Mouse (Mus musculus) kidney, adult 18-20 months (tissue): Measurements from ENCODE around the gene Maneal.

Source experiments
- DNase-seq: peaks from one replicate; pipeline ENCODE4 v3.0.0; 2021

The Maneal gene

GRCm38 (mm10) chr4:124847573-124847972 lies 14.4 kb downstream of the Maneal start:
- DNase-seq = peak; percentile 86

DNA sequence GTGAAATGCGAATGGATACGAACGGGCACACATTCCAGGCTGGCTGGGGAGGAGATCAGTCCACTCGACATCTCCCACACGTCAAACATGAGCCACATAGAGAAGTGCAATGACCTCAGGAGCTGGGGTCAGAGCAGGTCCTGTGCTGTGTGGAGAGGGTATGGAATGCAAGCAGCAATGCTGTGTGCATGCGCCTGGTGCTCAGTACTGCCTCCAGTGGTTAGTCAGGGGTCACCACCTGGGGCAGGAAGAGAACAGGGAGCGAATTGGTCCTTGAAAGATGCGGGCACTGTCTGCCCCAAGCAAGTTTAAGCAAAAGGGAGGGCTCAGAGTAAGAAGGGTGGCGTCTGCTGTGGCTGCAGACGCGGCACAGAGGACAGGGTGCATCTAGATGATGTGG lies 18.5 kb downstream of the Maneal start:
- peak; percentile 41 for DNase-seq

- no peak for DNase-seq
Measured at GRCm38 (mm10) chr4:124840998-124841397, 21.0 kb downstream of the Maneal start.

GRCm38 (mm10) chr4:124838035-124838700 lies 23.8 kb downstream of the Maneal start:
- no peak for DNase-seq

DNA sequence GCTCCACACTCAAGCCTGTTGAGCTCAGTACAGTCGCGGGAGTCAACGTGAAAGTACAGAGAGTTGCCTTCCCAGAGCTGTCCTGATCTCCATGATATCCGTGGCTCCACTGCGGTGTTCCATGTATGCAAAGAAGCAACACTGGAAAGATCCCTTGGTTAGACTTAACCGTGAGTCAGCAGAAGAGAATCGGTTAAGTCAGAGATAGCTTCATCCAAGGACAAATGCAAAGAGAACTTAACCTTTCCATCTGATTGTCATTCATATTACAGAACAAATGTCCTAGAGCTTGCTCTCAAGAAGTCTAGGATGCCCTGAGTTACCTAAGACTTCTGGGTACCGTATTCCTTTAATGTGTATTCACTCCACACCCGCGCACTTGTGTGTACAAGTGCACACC lies 29.2 kb downstream of the Maneal start:
- no peak for DNase-seq

DNA sequence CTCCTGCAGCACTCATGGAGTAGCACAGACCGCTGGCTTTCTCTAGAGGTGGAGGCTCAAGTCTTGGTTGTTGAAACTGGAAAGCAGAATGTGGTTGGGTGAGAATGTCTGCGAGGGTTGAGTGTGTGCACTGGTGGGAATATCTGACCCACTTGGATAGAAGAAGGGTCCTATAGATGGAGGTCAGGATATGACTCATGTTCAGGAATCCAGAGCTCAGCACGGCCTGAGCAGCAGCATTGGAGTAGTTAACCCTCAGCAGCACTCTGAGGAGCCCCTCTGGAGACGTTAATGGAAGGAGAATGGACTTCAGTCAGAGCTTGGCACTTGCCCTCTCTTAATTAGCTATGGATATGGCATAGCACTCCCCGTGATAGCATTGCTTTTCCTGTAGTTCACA lies 32.3 kb downstream of the Maneal start:
- no peak for DNase-seq

GRCm38 (mm10) chr4:124825371-124825965 lies 36.5 kb downstream of the Maneal start:
- DNase-seq = no peak

DNA sequence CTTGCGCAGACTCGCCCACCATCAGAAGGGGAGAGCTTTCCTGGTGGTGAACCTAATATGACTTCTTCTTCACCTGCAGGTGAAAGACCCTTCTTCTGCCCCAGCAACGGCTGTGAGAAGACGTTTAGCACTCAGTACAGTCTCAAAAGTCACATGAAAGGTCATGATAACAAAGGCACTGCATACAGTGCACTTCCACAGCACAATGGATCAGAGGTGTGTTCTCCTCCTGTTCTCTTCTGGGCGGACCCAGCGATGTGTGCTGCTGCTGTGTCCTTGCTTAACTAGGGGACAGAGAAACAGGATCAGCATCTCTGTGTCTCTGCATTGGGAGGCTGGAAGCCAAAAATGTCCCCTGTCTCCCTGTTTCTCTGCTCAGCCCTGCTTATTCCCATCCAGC lies 37.0 kb downstream of the Maneal start:
- no peak for DNase-seq

DNA sequence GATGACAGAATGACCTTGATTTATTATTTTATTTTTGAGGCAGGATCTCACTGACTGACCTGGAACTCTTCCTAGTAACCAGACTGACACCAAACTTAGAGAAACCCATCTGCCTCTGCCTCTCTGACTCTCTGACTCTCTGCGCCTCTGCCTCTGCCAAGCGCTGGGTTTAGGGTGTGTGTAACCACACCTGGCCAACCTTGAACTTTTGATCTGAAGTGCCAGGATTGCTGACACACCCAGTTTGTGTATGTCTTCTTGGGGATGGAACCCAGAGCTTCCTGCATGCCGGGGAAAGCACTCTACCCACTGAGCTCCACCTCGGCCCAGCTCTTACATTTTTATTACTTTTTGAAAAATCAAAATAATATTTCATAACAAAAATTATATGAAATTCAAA lies 43.1 kb downstream of the Maneal start:
- no peak for DNase-seq

DNA sequence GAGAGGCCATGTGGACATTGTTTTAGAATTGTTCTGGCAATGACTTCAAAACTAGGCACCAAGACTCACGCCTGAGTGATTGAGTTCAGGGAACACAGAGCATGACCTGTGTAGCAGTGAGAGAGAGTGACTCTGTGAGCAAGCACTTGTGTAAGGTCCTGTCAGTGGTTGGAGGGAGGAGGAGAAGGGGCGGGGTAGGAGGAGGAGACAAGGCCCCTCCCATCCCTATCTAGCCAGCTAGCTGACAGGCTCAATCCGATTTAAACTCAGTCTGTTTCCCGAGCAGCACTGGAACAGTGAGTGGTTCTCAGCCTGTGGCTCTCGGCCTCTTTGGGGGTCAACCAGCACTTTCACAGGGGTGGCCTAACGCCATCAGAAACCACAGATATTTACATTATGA lies 44.2 kb downstream of the Maneal start:
- peak; percentile 71 for DNase-seq

DNA sequence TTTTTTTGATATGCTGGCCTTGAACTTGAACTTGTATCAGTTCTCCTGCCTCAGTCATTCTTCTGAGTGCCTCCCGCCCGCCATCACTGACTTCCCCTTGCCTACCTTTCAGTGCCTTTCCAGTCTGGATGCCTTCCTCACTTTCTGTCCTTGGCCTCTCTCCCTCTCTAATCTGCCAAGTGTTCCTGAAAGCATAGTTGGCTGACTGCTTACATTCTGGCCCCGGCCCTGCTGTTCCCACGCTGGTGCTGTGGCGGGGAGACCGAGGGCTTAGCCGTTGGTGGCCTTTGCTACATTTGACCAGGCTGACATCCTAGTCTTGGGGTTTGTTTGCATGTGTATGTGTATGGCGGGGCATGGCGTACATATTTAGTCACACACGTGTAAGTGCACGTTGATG lies 46.1 kb downstream of the Maneal start:
- DNase-seq = no peak

- DNase-seq = no peak
Measured at GRCm38 (mm10) chr4:124811347-124811975, 50.5 kb downstream of the Maneal start.

GRCm38 (mm10) chr4:124810056-124810455 lies 51.9 kb downstream of the Maneal start:
- DNase-seq = no peak

DNA sequence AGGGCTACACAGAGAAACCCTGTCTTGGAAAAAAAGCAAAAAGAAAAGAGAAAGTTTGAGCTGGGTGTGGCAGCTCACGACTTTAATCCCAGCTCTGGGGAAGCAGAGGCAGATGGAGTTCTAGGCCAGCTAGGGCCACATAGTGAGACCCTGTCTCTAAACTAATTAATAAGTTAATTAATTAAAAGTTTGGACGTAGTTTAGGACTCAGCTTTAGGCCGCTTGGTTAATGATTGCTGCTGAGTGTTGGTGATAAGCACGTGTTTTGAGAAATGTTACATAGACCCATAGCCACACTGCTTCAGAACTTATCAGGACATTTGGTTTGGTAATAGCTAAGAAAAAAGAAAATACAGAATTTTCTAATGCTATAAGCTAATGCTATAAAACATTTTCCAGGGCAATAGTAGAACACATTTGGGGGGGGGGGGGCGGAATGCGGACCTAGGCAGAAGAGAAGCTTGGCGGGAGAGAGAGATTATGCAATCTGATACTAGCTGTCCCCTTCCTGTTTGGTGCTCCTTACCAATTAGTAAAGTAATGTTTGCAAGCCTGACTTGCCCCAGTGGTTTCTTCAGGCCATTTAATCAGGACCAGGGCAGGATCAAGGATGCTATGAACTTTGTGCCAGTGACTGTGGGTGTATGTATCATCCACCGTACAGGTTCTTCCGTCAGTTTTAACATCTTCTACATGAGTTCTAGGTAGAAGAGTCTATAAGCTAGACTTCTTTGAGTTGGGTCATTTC lies 52.7 kb downstream of the Maneal start:
- peak; percentile 25 for DNase-seq

DNA sequence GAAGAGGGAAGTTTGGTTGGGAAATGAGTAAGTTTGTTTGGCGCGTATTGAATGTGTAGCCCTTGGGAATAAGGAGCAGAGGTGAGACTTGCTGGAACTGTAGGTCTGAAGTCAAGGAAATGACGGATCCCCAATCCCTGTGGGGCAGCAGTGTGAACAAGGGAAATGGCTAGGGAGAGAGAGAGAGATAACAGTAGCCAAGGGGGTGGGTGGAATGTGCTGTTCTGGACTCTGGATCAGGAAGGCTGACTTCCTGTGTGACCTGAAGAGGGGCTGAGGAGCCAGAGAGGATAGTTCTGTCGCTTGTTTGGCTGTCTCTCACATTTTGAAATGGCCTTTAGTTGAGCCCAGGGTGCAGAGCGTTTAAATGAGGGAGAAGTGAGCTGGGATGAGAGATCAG lies 53.5 kb downstream of the Maneal start:
- DNase-seq = peak; percentile 28
